20 mouse cellular contexts compared by ENCODE assay signal in the genomic region with DNA sequence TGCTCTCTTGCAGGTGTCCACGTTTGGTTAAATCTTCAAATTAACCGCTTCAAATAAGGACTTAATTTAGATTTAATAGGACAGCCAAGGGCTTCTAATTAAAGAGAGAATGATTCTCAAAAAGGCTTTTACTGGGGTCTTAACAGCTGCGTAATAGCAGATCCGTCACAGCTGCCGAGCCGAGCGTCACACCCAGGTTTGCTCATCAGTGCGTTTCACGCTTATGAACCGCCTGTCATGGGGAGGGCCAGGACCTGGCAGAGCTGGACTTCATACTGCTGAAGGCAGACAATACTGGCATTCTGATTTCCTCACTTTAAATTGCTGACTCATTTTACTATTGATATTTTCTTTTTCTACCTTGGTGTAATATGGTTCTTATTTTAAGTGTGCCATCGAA.
"Had no signal": no experiment of that assay in that cellular context is flagged by ENCODE, and none has a peak within 500 bp of the region (broad histone marks: within the 10 kb centered on the region; RNA-seq: fewer than 3 reads in every experiment).

No protein-coding gene starts in this region.

- H3K27me3 ChIP-seq: liver, embryonic 13.5 days; liver, embryonic 15.5 days; lung, embryonic 15.5 days; midbrain, embryonic 12.5 days had no signal

- H3K4me3 ChIP-seq: liver, embryonic 13.5 days; liver, embryonic 15.5 days; lung, embryonic 15.5 days; midbrain, embryonic 10.5 days; midbrain, embryonic 12.5 days; myocyte; neural tube, embryonic 13.5 days had no signal

- H3K4me2 ChIP-seq: liver, embryonic 13.5 days; liver, embryonic 15.5 days; lung, embryonic 15.5 days; midbrain, embryonic 12.5 days; neural tube, embryonic 13.5 days had no signal

- DNase-seq: liver, embryonic 13.5 days; liver, postnatal 0 days; lung, adult 2 months; lung, postnatal 14 days; lung, postnatal 4 days; right cerebral cortex, adult 18-20 months; right cerebral cortex, postnatal 25 days; right cerebral cortex, postnatal 4 days; spleen, adult 18-20 months; thymus, adult 18-20 months; thymus, postnatal 14 days; thymus, postnatal 36 days had no signal

- ATAC-seq: liver, postnatal 0 days; lung, postnatal 0 days; midbrain, embryonic 16.5 days had no signal

- H3K9me3 ChIP-seq: liver, embryonic 13.5 days; liver, embryonic 15.5 days; lung, embryonic 15.5 days; midbrain, embryonic 10.5 days; midbrain, embryonic 12.5 days; neural tube, embryonic 13.5 days had no signal

- H3K9ac ChIP-seq: liver, embryonic 13.5 days; liver, embryonic 15.5 days; liver, postnatal 0 days; lung, embryonic 15.5 days; midbrain, embryonic 12.5 days; neural tube, embryonic 13.5 days had no signal

- H3K27ac ChIP-seq: liver, embryonic 13.5 days; liver, embryonic 15.5 days; lung, embryonic 15.5 days; midbrain, embryonic 10.5 days; midbrain, embryonic 12.5 days; neural tube, embryonic 13.5 days had no signal

- H3K4me1 ChIP-seq: liver, embryonic 13.5 days; liver, embryonic 15.5 days; lung, embryonic 15.5 days had no signal

- H3K36me3 ChIP-seq: liver, embryonic 13.5 days; liver, embryonic 15.5 days; lung, embryonic 15.5 days; midbrain, embryonic 10.5 days; midbrain, embryonic 12.5 days; neural tube, embryonic 13.5 days had no signal
